ENCODE assay signal across 12 mouse cellular contexts in the genomic region with DNA sequence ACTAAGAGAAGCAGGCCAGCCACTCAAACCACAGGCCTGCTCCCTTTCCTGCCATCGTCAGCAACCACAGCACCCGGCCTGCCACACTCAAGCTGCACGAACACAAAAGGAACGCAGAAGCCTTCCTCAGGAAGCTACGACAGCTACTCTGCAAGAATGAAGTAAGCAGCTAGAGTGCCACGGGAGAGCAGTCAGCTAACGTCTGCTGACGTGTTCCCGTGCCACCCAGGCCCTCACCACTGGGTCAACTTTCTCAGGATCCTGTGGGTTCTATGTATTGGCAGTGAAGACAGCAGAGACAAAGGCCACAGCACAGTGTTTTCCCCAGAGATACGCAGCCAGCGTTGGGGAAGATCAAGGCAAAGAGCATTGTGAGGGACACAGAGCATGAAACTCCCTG. TPM values are rescaled to one million over a fixed set of nuclear protein-coding genes. Genes with fewer than 3 reads are reported as not detected.
DNase-seq lines count a peak whose midpoint lies in the region; ATAC-seq and TF ChIP-seq lines count a peak whose summit lies in the region.
"Had no signal": no experiment of that assay in that cellular context is flagged by ENCODE, and none has a peak within 500 bp of the region (broad histone marks: within the 10 kb centered on the region; RNA-seq: fewer than 3 reads in every experiment).

No protein-coding gene starts in this region.

- no peak for TF ChIP-seq POLR2A in olfactory bulb, adult 2 months (IDR thresholded peaks at IDR 0.05; ENCODE audit: insufficient read depth, low read depth, low read length)

- H3K36me3 ChIP-seq in heart, embryonic 12.5 days = no peaks in the 10 kb centered on the region
- no peaks in the 10 kb centered on the region for H3K36me3 ChIP-seq in megakaryocyte, embryonic 14.5 days (replicated peaks; ENCODE audit: low read length)
- H3K36me3 ChIP-seq in heart, embryonic 15.5 days = no peaks in the 10 kb centered on the region

- ATAC-seq in heart, embryonic 12.5 days (ENCODE audit: insufficient number of reproducible peaks, low FRiP score) = no peak
- no peak for ATAC-seq in megakaryocyte, adult 5-6 weeks (ENCODE audit: poor library complexity, severe bottlenecking)
- ATAC-seq in heart, embryonic 15.5 days (replicated peaks; ENCODE audit: insufficient number of reproducible peaks, insufficient read depth, low FRiP score, low read depth) = no peak
- ATAC-seq: activated CD4-positive, CD25-positive, alpha-beta regulatory T cell, adult 4 months had no signal

- no peak overlapping the region for H3K9ac ChIP-seq in heart, embryonic 12.5 days
- no peak overlapping the region for H3K9ac ChIP-seq in heart, embryonic 15.5 days

- intact Hi-C loops in heart, postnatal 36 days (cut with DNase I) = no loop called here

- no peaks in the 10 kb centered on the region for H3K9me3 ChIP-seq in heart, embryonic 12.5 days (replicated peaks)
- H3K9me3 ChIP-seq in megakaryocyte, embryonic 14.5 days = no peaks in the 10 kb centered on the region
- no peaks in the 10 kb centered on the region for H3K9me3 ChIP-seq in heart, embryonic 15.5 days (replicated peaks)

- no peak for DNase-seq in heart, postnatal 36 days
- no peak for DNase-seq in ovary, postnatal 14 days (ENCODE audit: low spot score)
- DNase-seq in embryo, embryonic 9.5 days (ENCODE audit: extremely low spot score) = no peak
- DNase-seq: cerebellum, adult 11-12 months; kidney, postnatal 4 days had no signal

- no peak for TF ChIP-seq CTCF in olfactory bulb, adult 2 months (IDR thresholded peaks at IDR 0.05; ENCODE audit: insufficient read depth, low read depth, low read length)

- H3K4me2 ChIP-seq in heart, embryonic 12.5 days = 0 out of 2 replicates have a peak overlapping the region, but pooled peaks have one; percentile 0
- H3K4me2 ChIP-seq in heart, embryonic 15.5 days = no peak overlapping the region
- H3K4me2 ChIP-seq: liver, embryonic 11.5 days had no signal

- H3K4me3 ChIP-seq in heart, embryonic 12.5 days = no peak overlapping the region
- peak overlapping the region; percentile 76 for H3K4me3 ChIP-seq in megakaryocyte, embryonic 14.5 days (replicated peaks)
- H3K4me3 ChIP-seq in heart, embryonic 15.5 days = no peak overlapping the region
- H3K4me3 ChIP-seq in olfactory bulb, adult 2 months (ENCODE audit: insufficient read depth, low read depth, low read length) = peak overlapping the region; percentile 9; the same call in 1 of the 2 replicates

- peaks cover 74% of the 10 kb centered on the region for H3K4me1 ChIP-seq in heart, embryonic 12.5 days (replicated peaks)
- H3K4me1 ChIP-seq in megakaryocyte, embryonic 14.5 days = peaks cover 33% of the 10 kb centered on the region
- peaks cover 58% of the 10 kb centered on the region for H3K4me1 ChIP-seq in heart, embryonic 15.5 days (replicated peaks)
- H3K4me1 ChIP-seq in olfactory bulb, adult 2 months (ENCODE audit: control insufficient read depth, insufficient read depth, low read length) = peaks cover 74% of the 10 kb centered on the region

- 59% methylated on average over 11 of the region's 11 CpGs for WGBS in heart, embryonic 12.5 days
- 43% methylated on average over 11 of the region's 11 CpGs for WGBS in heart, embryonic 15.5 days
- 3% methylated on average over 11 of the region's 11 CpGs for WGBS in olfactory bulb, adult 2 months

- H3K27ac ChIP-seq in heart, embryonic 12.5 days (ENCODE audit: poor library complexity, severe bottlenecking) = no peak overlapping the region
- H3K27ac ChIP-seq in heart, embryonic 15.5 days = peak overlapping the region; percentile 46
- 0 out of 2 replicates have a peak overlapping the region, but pooled peaks have one; percentile 1 for H3K27ac ChIP-seq in olfactory bulb, adult 2 months (ENCODE audit: insufficient read depth, low read depth, low read length)

- H3K27me3 ChIP-seq in heart, embryonic 12.5 days (replicated peaks) = no peaks in the 10 kb centered on the region
- peaks cover 93% of the 10 kb centered on the region for H3K27me3 ChIP-seq in megakaryocyte, embryonic 14.5 days (replicated peaks)
- H3K27me3 ChIP-seq in heart, embryonic 15.5 days = no peaks in the 10 kb centered on the region

RNA-seq across cellular contexts. Expression of a gene that starts 9.3 kb away (rescaled TPM):
- 9.2 and 9.9 TPM in 2 replicates for polyA plus RNA-seq in heart, embryonic 12.5 days (2016; fragmentation: Nextera tagmentation; extraction: Ambion mirVana)
- 10 to 100 TPM; 25.3 to 33.1 TPM for total RNA-seq in heart, postnatal 36 days (2021)
- 0.19 and 0.36 TPM in 2 replicates for polyA plus RNA-seq in megakaryocyte, embryonic 14.5 days (2012; ENCODE audit: insufficient read depth, low replicate concordance)
- 0.36 and 0.56 TPM in 2 replicates for total RNA-seq in megakaryocyte, adult 5-6 weeks (2015)
- 0.04 and 0.99 TPM in 2 replicates for total RNA-seq in megakaryocyte, adult 5-6 weeks (2017)
- polyA plus RNA-seq in heart, embryonic 15.5 days (2015; fragmentation: Nextera tagmentation; extraction: Ambion mirVana) = 7.8 and 8.8 TPM in 2 replicates
- polyA plus RNA-seq in olfactory bulb, adult 2 months (2012; ENCODE audit: insufficient read depth, insufficient read length, low replicate concordance, missing spikeins) = not detected in 2 replicates

RNA-seq across cellular contexts. Expression of a gene that starts 53.2 kb away (rescaled TPM):
- polyA plus RNA-seq in heart, embryonic 12.5 days (2016; fragmentation: Nextera tagmentation; extraction: Ambion mirVana) = 176 and 182 TPM in 2 replicates
- total RNA-seq in heart, postnatal 36 days (2021) = 100 to 1,000 TPM; 266 to 268 TPM
- polyA plus RNA-seq in megakaryocyte, embryonic 14.5 days (2012; ENCODE audit: insufficient read depth, low replicate concordance) = 62.1 and 147 TPM in 2 replicates
- 124 and 139 TPM in 2 replicates for total RNA-seq in megakaryocyte, adult 5-6 weeks (2015)
- 141 and 163 TPM in 2 replicates for total RNA-seq in megakaryocyte, adult 5-6 weeks (2017)
- 189 and 199 TPM in 2 replicates for polyA plus RNA-seq in heart, embryonic 15.5 days (2015; fragmentation: Nextera tagmentation; extraction: Ambion mirVana)
- polyA plus RNA-seq in olfactory bulb, adult 2 months (2012; ENCODE audit: insufficient read depth, insufficient read length, low replicate concordance, missing spikeins) = not detected in 2 replicates

Comparison
In these comparisons a context has a peak if more than half of its experiments do, and no peak if none do; other contexts are left out.
1. H3K4me3 ChIP-seq: peak in megakaryocyte, embryonic 14.5 days (single experiment) and olfactory bulb, adult 2 months (single experiment); none in heart, embryonic 12.5 days (single experiment) and heart, embryonic 15.5 days (single experiment).